ENCODE assay signal across 13 mouse cellular contexts in the genomic region with DNA sequence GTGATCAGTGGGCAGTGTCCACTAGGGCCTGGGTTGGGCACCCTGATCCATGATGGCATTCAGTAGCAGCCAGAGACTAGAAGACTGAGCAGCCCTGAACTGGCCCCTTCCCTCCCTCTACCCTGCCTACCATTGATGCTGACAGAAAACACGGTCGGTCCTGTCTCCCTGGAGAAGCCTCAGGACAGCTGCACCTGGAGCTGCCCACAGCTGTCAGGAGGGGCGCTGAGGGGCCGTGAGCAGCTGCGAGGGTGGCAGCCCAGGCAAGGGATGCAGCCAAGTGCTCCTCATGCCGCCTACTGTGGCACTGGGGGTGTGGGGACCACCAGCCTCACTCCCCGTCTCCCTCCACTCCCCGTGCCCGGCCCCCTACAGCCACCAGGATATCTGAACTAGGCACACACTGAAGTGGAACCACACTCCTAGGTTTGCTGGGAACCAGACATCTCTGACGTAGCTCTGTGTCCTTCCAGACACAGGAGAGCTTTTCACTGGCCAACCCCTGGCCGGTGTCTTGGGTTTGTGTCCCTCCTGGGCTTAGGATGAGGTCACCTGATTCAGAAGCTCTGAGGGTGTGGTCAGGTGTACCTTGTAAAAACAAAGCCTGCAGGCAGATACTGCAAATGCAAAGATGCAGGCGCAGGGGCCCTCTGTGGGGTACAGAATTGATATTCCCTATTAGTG.
DNase-seq lines count a peak whose midpoint lies in the region; ATAC-seq and TF ChIP-seq lines count a peak whose summit lies in the region.
"Had no signal": no experiment of that assay in that cellular context is flagged by ENCODE, and none has a peak within 500 bp of the region (broad histone marks: within the 10 kb centered on the region; RNA-seq: fewer than 3 reads in every experiment).

No protein-coding gene starts in this region.

- H3K36me3 ChIP-seq in forebrain, embryonic 13.5 days (ENCODE audit: poor library complexity, severe bottlenecking) = peaks cover 23% of the 10 kb centered on the region; the same call in 1 of the 2 replicates
- H3K36me3 ChIP-seq in forebrain, embryonic 16.5 days (ENCODE audit: control insufficient read depth, insufficient read depth) = no peaks in the 10 kb centered on the region
- H3K36me3 ChIP-seq in midbrain, embryonic 12.5 days = 0 out of 2 replicates have a peak, but pooled peaks cover 15% of the 10 kb centered on the region
- H3K36me3 ChIP-seq in midbrain, postnatal 0 days (ENCODE audit: insufficient read depth, low read length) = 0 out of 2 replicates have a peak, but pooled peaks cover 7% of the 10 kb centered on the region
- no peaks in the 10 kb centered on the region for H3K36me3 ChIP-seq in intestine, embryonic 15.5 days
- H3K36me3 ChIP-seq in stomach, embryonic 14.5 days (ENCODE audit: control insufficient read depth, insufficient read depth, low read length) = peaks cover 6% of the 10 kb centered on the region

- H3K4me3 ChIP-seq in forebrain, embryonic 13.5 days = no peak overlapping the region
- no peak overlapping the region for H3K4me3 ChIP-seq in forebrain, embryonic 16.5 days (replicated peaks; ENCODE audit: low read length)
- no peak overlapping the region for H3K4me3 ChIP-seq in midbrain, embryonic 12.5 days
- H3K4me3 ChIP-seq in midbrain, postnatal 0 days (ENCODE audit: low read depth, low read length) = no peak overlapping the region
- H3K4me3 ChIP-seq in intestine, embryonic 15.5 days (replicated peaks) = no peak overlapping the region
- H3K4me3 ChIP-seq in stomach, embryonic 14.5 days (ENCODE audit: low read depth, low read length) = no peak overlapping the region

- no peak for ATAC-seq in forebrain, embryonic 13.5 days
- ATAC-seq in forebrain, embryonic 16.5 days = no peak
- no peak for ATAC-seq in midbrain, embryonic 12.5 days (ENCODE audit: low FRiP score, low read depth)
- no peak for ATAC-seq in midbrain, postnatal 0 days (ENCODE audit: low FRiP score)
- peak; percentile 70 for ATAC-seq in intestine, embryonic 15.5 days
- peak; percentile 55 for ATAC-seq in stomach, embryonic 14.5 days (ENCODE audit: insufficient number of reproducible peaks, insufficient read depth, low FRiP score, low read depth)
- ATAC-seq: activated CD4-positive, CD25-positive, alpha-beta regulatory T cell, adult 4 months had no signal

- no peak overlapping the region; the same call in 1 of the 2 replicates for H3K27ac ChIP-seq in forebrain, embryonic 13.5 days
- H3K27ac ChIP-seq in forebrain, embryonic 16.5 days (ENCODE audit: low read length) = no peak overlapping the region
- H3K27ac ChIP-seq in midbrain, embryonic 12.5 days (replicated peaks) = peak overlapping the region; percentile 2; the same call in 1 of the 2 replicates
- H3K27ac ChIP-seq in midbrain, postnatal 0 days (ENCODE audit: low read depth, low read length) = no peak overlapping the region
- peak overlapping the region; percentile 23; the same call in 1 of the 2 replicates for H3K27ac ChIP-seq in intestine, embryonic 15.5 days
- peak overlapping the region; percentile 72; the same call in 1 of the 2 replicates for H3K27ac ChIP-seq in stomach, embryonic 14.5 days (ENCODE audit: low read length)

- DNase-seq in midbrain, postnatal 0 days (ENCODE audit: low spot score) = no peak
- no peak for DNase-seq in frontal cortex, postnatal 36 days (ENCODE audit: low spot score in 2 of 2)
- DNase-seq in testis, postnatal 14 days (ENCODE audit: low spot score) = no peak
- DNase-seq: cerebellum, postnatal 10 days; heart, postnatal 36 days; right cerebral cortex, adult 18-20 months had no signal

- peaks cover 15% of the 10 kb centered on the region; the same call in 1 of the 2 replicates for H3K4me1 ChIP-seq in forebrain, embryonic 13.5 days
- no peaks in the 10 kb centered on the region for H3K4me1 ChIP-seq in forebrain, embryonic 16.5 days (replicated peaks; ENCODE audit: control insufficient read depth, insufficient read depth, low read length)
- peaks cover 11% of the 10 kb centered on the region for H3K4me1 ChIP-seq in midbrain, embryonic 12.5 days
- H3K4me1 ChIP-seq in midbrain, postnatal 0 days (ENCODE audit: insufficient read depth, low read length) = no peaks in the 10 kb centered on the region
- peaks cover 15% of the 10 kb centered on the region for H3K4me1 ChIP-seq in intestine, embryonic 15.5 days (replicated peaks)
- H3K4me1 ChIP-seq in stomach, embryonic 14.5 days (ENCODE audit: control insufficient read depth, insufficient read depth, low read length) = peaks cover 14% of the 10 kb centered on the region; the same call in 1 of the 2 replicates

- no peaks in the 10 kb centered on the region for H3K27me3 ChIP-seq in forebrain, embryonic 13.5 days
- no peaks in the 10 kb centered on the region for H3K27me3 ChIP-seq in forebrain, embryonic 16.5 days (replicated peaks; ENCODE audit: control insufficient read depth, insufficient read depth, low read length)
- H3K27me3 ChIP-seq in midbrain, embryonic 12.5 days = no peaks in the 10 kb centered on the region
- H3K27me3 ChIP-seq in midbrain, postnatal 0 days (ENCODE audit: insufficient read depth, low read length) = no peaks in the 10 kb centered on the region
- no peaks in the 10 kb centered on the region for H3K27me3 ChIP-seq in intestine, embryonic 15.5 days (replicated peaks)
- no peaks in the 10 kb centered on the region for H3K27me3 ChIP-seq in stomach, embryonic 14.5 days (ENCODE audit: control insufficient read depth, insufficient read depth, low read length)

- 81% methylated on average over 12 of the region's 12 CpGs for WGBS in forebrain, embryonic 13.5 days
- WGBS in forebrain, embryonic 16.5 days = 74% methylated on average over 12 of the region's 12 CpGs
- 78% methylated on average over 12 of the region's 12 CpGs for WGBS in midbrain, embryonic 12.5 days
- 75% methylated on average over 11 of the region's 12 CpGs for WGBS in midbrain, postnatal 0 days
- 53% methylated on average over 12 of the region's 12 CpGs for WGBS in intestine, embryonic 15.5 days
- WGBS in stomach, embryonic 14.5 days = 40% methylated on average over 12 of the region's 12 CpGs

- no peaks in the 10 kb centered on the region for H3K9me3 ChIP-seq in forebrain, embryonic 13.5 days (replicated peaks)
- H3K9me3 ChIP-seq in forebrain, embryonic 16.5 days (ENCODE audit: control insufficient read depth, low read length) = no peaks in the 10 kb centered on the region
- H3K9me3 ChIP-seq in midbrain, embryonic 12.5 days = no peaks in the 10 kb centered on the region
- H3K9me3 ChIP-seq in midbrain, postnatal 0 days (ENCODE audit: low read length) = no peaks in the 10 kb centered on the region
- H3K9me3 ChIP-seq in intestine, embryonic 15.5 days = no peaks in the 10 kb centered on the region
- H3K9me3 ChIP-seq in stomach, embryonic 14.5 days (ENCODE audit: control insufficient read depth, low read depth, low read length) = no peaks in the 10 kb centered on the region
- H3K9me3 ChIP-seq: G1E had no signal

- no peak for TF ChIP-seq CTCF in midbrain, postnatal 0 days (IDR thresholded peaks at IDR 0.05)

- no peak overlapping the region for H3K4me2 ChIP-seq in forebrain, embryonic 13.5 days
- H3K4me2 ChIP-seq in forebrain, embryonic 16.5 days (ENCODE audit: low read length) = no peak overlapping the region
- no peak overlapping the region for H3K4me2 ChIP-seq in midbrain, embryonic 12.5 days (replicated peaks)
- H3K4me2 ChIP-seq in midbrain, postnatal 0 days (ENCODE audit: low read depth, low read length, poor library complexity, severe bottlenecking) = no peak overlapping the region
- H3K4me2 ChIP-seq in intestine, embryonic 15.5 days (replicated peaks) = no peak overlapping the region
- H3K4me2 ChIP-seq in stomach, embryonic 14.5 days (replicated peaks; ENCODE audit: low read depth, low read length) = no peak overlapping the region

- 0 out of 2 replicates have a peak overlapping the region, but pooled peaks have one; percentile 30 for H3K9ac ChIP-seq in forebrain, embryonic 13.5 days
- no peak overlapping the region for H3K9ac ChIP-seq in forebrain, embryonic 16.5 days (replicated peaks; ENCODE audit: low read depth, low read length)
- no peak overlapping the region; the same call in 1 of the 2 replicates for H3K9ac ChIP-seq in midbrain, embryonic 12.5 days (replicated peaks)
- no peak overlapping the region for H3K9ac ChIP-seq in midbrain, postnatal 0 days (replicated peaks; ENCODE audit: low read length, poor library complexity, severe bottlenecking)
- no peak overlapping the region for H3K9ac ChIP-seq in intestine, embryonic 15.5 days
- H3K9ac ChIP-seq in stomach, embryonic 14.5 days (replicated peaks; ENCODE audit: low read depth, low read length) = no peak overlapping the region

Comparison
In these comparisons a context has a peak if more than half of its experiments do, and no peak if none do; other contexts are left out.
1. H3K27ac ChIP-seq: peak in midbrain, embryonic 12.5 days (single experiment), intestine, embryonic 15.5 days (single experiment) and stomach, embryonic 14.5 days (single experiment); none in forebrain, embryonic 13.5 days (single experiment), forebrain, embryonic 16.5 days (single experiment) and midbrain, postnatal 0 days (single experiment).
2. ATAC-seq: peak in intestine, embryonic 15.5 days (single experiment) and stomach, embryonic 14.5 days (single experiment); none in forebrain, embryonic 13.5 days (single experiment), forebrain, embryonic 16.5 days (single experiment), midbrain, embryonic 12.5 days (single experiment) and midbrain, postnatal 0 days (single experiment).